ENCODE assay signal across 28 mouse cellular contexts in genomic region chr15:23257751-23258440, GRCm38 (mm10).
DNase-seq lines count a peak whose midpoint lies in the region; ATAC-seq lines count a peak whose summit lies in the region.
"Had no signal": no experiment of that assay in that cellular context is flagged by ENCODE, and none has a peak within 500 bp of the region (broad histone marks: within the 10 kb centered on the region; RNA-seq: fewer than 3 reads in every experiment).

No protein-coding gene starts in this region.

- no peaks in the 10 kb centered on the region for H3K9me3 ChIP-seq in embryonic facial prominence, embryonic 11.5 days (replicated peaks; ENCODE audit: control insufficient read depth, low read length)
- H3K9me3 ChIP-seq in embryonic facial prominence, embryonic 10.5 days: no peaks in the 10 kb centered on the region
- H3K9me3 ChIP-seq in midbrain, embryonic 12.5 days: no peaks in the 10 kb centered on the region
- no peaks in the 10 kb centered on the region for H3K9me3 ChIP-seq in midbrain, embryonic 10.5 days (replicated peaks)
- H3K9me3 ChIP-seq in forebrain, embryonic 14.5 days (replicated peaks; ENCODE audit: control insufficient read depth, low read length): no peaks in the 10 kb centered on the region
- no peaks in the 10 kb centered on the region for H3K9me3 ChIP-seq in midbrain, embryonic 16.5 days (replicated peaks; ENCODE audit: control insufficient read depth, low read length, poor library complexity, severe bottlenecking)
- H3K9me3 ChIP-seq: embryonic facial prominence, embryonic 12.5 days; hindbrain, embryonic 12.5 days; limb, embryonic 12.5 days; liver, embryonic 15.5 days; neural tube, embryonic 15.5 days had no signal

- no peaks in the 10 kb centered on the region for H3K36me3 ChIP-seq in embryonic facial prominence, embryonic 11.5 days (replicated peaks; ENCODE audit: control insufficient read depth, insufficient read depth, low read depth, low read length)
- no peaks in the 10 kb centered on the region for H3K36me3 ChIP-seq in embryonic facial prominence, embryonic 10.5 days (replicated peaks)
- no peaks in the 10 kb centered on the region for H3K36me3 ChIP-seq in midbrain, embryonic 12.5 days
- H3K36me3 ChIP-seq in midbrain, embryonic 10.5 days: no peaks in the 10 kb centered on the region
- no peaks in the 10 kb centered on the region for H3K36me3 ChIP-seq in forebrain, embryonic 14.5 days (ENCODE audit: control insufficient read depth, insufficient read depth, low read length)
- H3K36me3 ChIP-seq in midbrain, embryonic 16.5 days (ENCODE audit: control insufficient read depth, insufficient read depth, low read length): no peaks in the 10 kb centered on the region
- H3K36me3 ChIP-seq: embryonic facial prominence, embryonic 12.5 days; hindbrain, embryonic 12.5 days; limb, embryonic 12.5 days; liver, embryonic 15.5 days; neural tube, embryonic 15.5 days had no signal

- peak; percentile 11 for DNase-seq in embryonic facial prominence, embryonic 11.5 days (ENCODE audit: low spot score)
- no peak for DNase-seq in embryonic facial prominence, embryonic 10.5 days (ENCODE audit: low spot score)
- no peak for DNase-seq in midbrain, embryonic 10.5 days (ENCODE audit: low spot score)
- DNase-seq in forebrain, embryonic 14.5 days (ENCODE audit: low spot score): peak; percentile 58
- DNase-seq in neural tube, embryonic 10.5 days (ENCODE audit: extremely low spot score, low spot score): no peak
- DNase-seq in heart, adult 8-10 months (ENCODE audit: low spot score): no peak
- DNase-seq: adrenal gland, postnatal 14 days; cerebellum, adult 18-20 months; cerebellum, postnatal 10 days; gastrocnemius, postnatal 14 days; heart, adult 11 months; heart, postnatal 36 days; kidney, postnatal 25 days; lung, postnatal 36 days; retina, postnatal 1 day; spleen, adult 18-20 months; thymus, postnatal 14 days had no signal

- no peaks in the 10 kb centered on the region for H3K4me1 ChIP-seq in embryonic facial prominence, embryonic 11.5 days (ENCODE audit: control insufficient read depth, insufficient read depth, low read length)
- H3K4me1 ChIP-seq in embryonic facial prominence, embryonic 10.5 days: no peaks in the 10 kb centered on the region
- no peaks in the 10 kb centered on the region for H3K4me1 ChIP-seq in midbrain, embryonic 12.5 days
- no peaks in the 10 kb centered on the region for H3K4me1 ChIP-seq in midbrain, embryonic 10.5 days
- H3K4me1 ChIP-seq in forebrain, embryonic 14.5 days (ENCODE audit: control insufficient read depth, insufficient read depth, low read length): no peaks in the 10 kb centered on the region
- 0 out of 2 replicates have a peak, but pooled peaks cover 4% of the 10 kb centered on the region for H3K4me1 ChIP-seq in midbrain, embryonic 16.5 days (ENCODE audit: control insufficient read depth, insufficient read depth, low read length)
- H3K4me1 ChIP-seq: embryonic facial prominence, embryonic 12.5 days; hindbrain, embryonic 12.5 days; limb, embryonic 12.5 days; liver, embryonic 15.5 days; neural tube, embryonic 15.5 days had no signal

- H3K4me3 ChIP-seq in embryonic facial prominence, embryonic 11.5 days (ENCODE audit: low read depth, low read length): no peak overlapping the region
- H3K4me3 ChIP-seq in embryonic facial prominence, embryonic 10.5 days: no peak overlapping the region
- H3K4me3 ChIP-seq in midbrain, embryonic 12.5 days: no peak overlapping the region
- H3K4me3 ChIP-seq in midbrain, embryonic 10.5 days: no peak overlapping the region
- no peak overlapping the region for H3K4me3 ChIP-seq in forebrain, embryonic 14.5 days (ENCODE audit: low read depth, low read length)
- H3K4me3 ChIP-seq in midbrain, embryonic 16.5 days (ENCODE audit: low read depth, low read length): no peak overlapping the region
- H3K4me3 ChIP-seq: embryonic facial prominence, embryonic 12.5 days; hindbrain, embryonic 12.5 days; left cerebral cortex, adult 2 months; limb, embryonic 12.5 days; liver, embryonic 15.5 days; neural tube, embryonic 15.5 days had no signal

- H3K27ac ChIP-seq in embryonic facial prominence, embryonic 11.5 days (replicated peaks; ENCODE audit: low read depth, low read length): no peak overlapping the region
- H3K27ac ChIP-seq in embryonic facial prominence, embryonic 10.5 days (replicated peaks): no peak overlapping the region
- H3K27ac ChIP-seq in midbrain, embryonic 12.5 days (replicated peaks): no peak overlapping the region
- H3K27ac ChIP-seq in midbrain, embryonic 10.5 days (replicated peaks): no peak overlapping the region
- no peak overlapping the region for H3K27ac ChIP-seq in forebrain, embryonic 14.5 days (ENCODE audit: low read depth, low read length)
- H3K27ac ChIP-seq in midbrain, embryonic 16.5 days (ENCODE audit: low read length): no peak overlapping the region
- H3K27ac ChIP-seq: embryonic facial prominence, embryonic 12.5 days; hindbrain, embryonic 12.5 days; left cerebral cortex, adult 2 months; limb, embryonic 12.5 days; liver, embryonic 15.5 days; neural tube, embryonic 15.5 days had no signal

- H3K9ac ChIP-seq in embryonic facial prominence, embryonic 11.5 days (replicated peaks; ENCODE audit: low read length): no peak overlapping the region
- H3K9ac ChIP-seq in midbrain, embryonic 12.5 days (replicated peaks): no peak overlapping the region
- H3K9ac ChIP-seq in forebrain, embryonic 14.5 days (ENCODE audit: low read length): no peak overlapping the region
- H3K9ac ChIP-seq in midbrain, embryonic 16.5 days (ENCODE audit: low read depth, low read length): no peak overlapping the region
- H3K9ac ChIP-seq: embryonic facial prominence, embryonic 12.5 days; hindbrain, embryonic 12.5 days; limb, embryonic 12.5 days; liver, embryonic 15.5 days; neural tube, embryonic 15.5 days had no signal

- no peaks in the 10 kb centered on the region for H3K27me3 ChIP-seq in embryonic facial prominence, embryonic 11.5 days (ENCODE audit: control insufficient read depth, insufficient read depth, low read length)
- no peaks in the 10 kb centered on the region for H3K27me3 ChIP-seq in embryonic facial prominence, embryonic 10.5 days (replicated peaks; ENCODE audit: low read depth, poor library complexity, severe bottlenecking)
- H3K27me3 ChIP-seq in midbrain, embryonic 12.5 days: no peaks in the 10 kb centered on the region
- H3K27me3 ChIP-seq in midbrain, embryonic 10.5 days (ENCODE audit: low read depth, poor library complexity, severe bottlenecking): no peaks in the 10 kb centered on the region
- H3K27me3 ChIP-seq in forebrain, embryonic 14.5 days (replicated peaks; ENCODE audit: control insufficient read depth, insufficient read depth, low read length): no peaks in the 10 kb centered on the region
- H3K27me3 ChIP-seq in midbrain, embryonic 16.5 days (ENCODE audit: control insufficient read depth, insufficient read depth, low read depth, low read length): no peaks in the 10 kb centered on the region
- H3K27me3 ChIP-seq: embryonic facial prominence, embryonic 12.5 days; hindbrain, embryonic 12.5 days; limb, embryonic 12.5 days; liver, embryonic 15.5 days; neural tube, embryonic 15.5 days; Patski had no signal

- no peak overlapping the region for H3K4me2 ChIP-seq in embryonic facial prominence, embryonic 11.5 days (ENCODE audit: low read depth, low read length)
- no peak overlapping the region for H3K4me2 ChIP-seq in midbrain, embryonic 12.5 days (replicated peaks)
- H3K4me2 ChIP-seq in forebrain, embryonic 14.5 days (ENCODE audit: low read length): no peak overlapping the region
- H3K4me2 ChIP-seq in midbrain, embryonic 16.5 days (ENCODE audit: low read length): no peak overlapping the region
- H3K4me2 ChIP-seq: embryonic facial prominence, embryonic 12.5 days; heart, embryonic 11.5 days; hindbrain, embryonic 12.5 days; limb, embryonic 12.5 days; liver, embryonic 15.5 days; neural tube, embryonic 15.5 days had no signal

- no peak for ATAC-seq in embryonic facial prominence, embryonic 11.5 days (replicated peaks; ENCODE audit: insufficient number of reproducible peaks, low FRiP score, low TSS enrichment, low read depth)
- ATAC-seq in midbrain, embryonic 12.5 days (ENCODE audit: low FRiP score, low read depth): peak; percentile 54; the same call in 1 of the 2 replicates
- ATAC-seq in forebrain, embryonic 14.5 days: 0 out of 2 replicates have a peak, but pooled peaks have one; percentile 32
- peak; percentile 51; the same call in 1 of the 2 replicates for ATAC-seq in midbrain, embryonic 16.5 days
- ATAC-seq: intestine, postnatal 0 days; Patski had no signal

- 50% methylated on average over 5 of the region's 5 CpGs for WGBS in embryonic facial prominence, embryonic 11.5 days
- 70% methylated on average over 5 of the region's 5 CpGs for WGBS in embryonic facial prominence, embryonic 10.5 days
- 31% methylated on average over 5 of the region's 5 CpGs for WGBS in midbrain, embryonic 12.5 days
- WGBS in midbrain, embryonic 10.5 days: 64% methylated on average over 5 of the region's 5 CpGs
- WGBS in forebrain, embryonic 14.5 days: 34% methylated on average over 5 of the region's 5 CpGs
- WGBS in midbrain, embryonic 16.5 days: 22% methylated on average over 5 of the region's 5 CpGs

Comparison
In these comparisons a context has a peak if more than half of its experiments do, and no peak if none do; other contexts are left out.
1. DNase-seq: peak in embryonic facial prominence, embryonic 11.5 days (single experiment) and forebrain, embryonic 14.5 days (single experiment); none in embryonic facial prominence, embryonic 10.5 days (single experiment), midbrain, embryonic 10.5 days (single experiment), neural tube, embryonic 10.5 days (single experiment) and heart, adult 8-10 months (single experiment).